18 mouse cellular contexts compared by ENCODE assay signal in genomic region chr19:4255583-4256162, GRCm38 (mm10). TPM values are rescaled to one million over a fixed set of nuclear protein-coding genes. Genes with fewer than 3 reads are reported as not detected.
A peak's percentile ranks its signal among the peaks of the same experiment; 100 is the strongest.
DNase-seq lines count a peak whose midpoint lies in the region; ATAC-seq and TF ChIP-seq lines count a peak whose summit lies in the region.
"Had no signal": no experiment of that assay in that cellular context is flagged by ENCODE, and none has a peak within 500 bp of the region (broad histone marks: within the 10 kb centered on the region; RNA-seq: fewer than 3 reads in every experiment).

No protein-coding gene starts in this region.

- H3K9me3 ChIP-seq in kidney, postnatal 0 days (replicated peaks; ENCODE audit: low read length): no peaks in the 10 kb centered on the region
- H3K9me3 ChIP-seq: embryonic facial prominence, embryonic 13.5 days; forebrain, embryonic 13.5 days; neural tube, embryonic 13.5 days had no signal

- POLR2A ChIA-PET in Patski (lab: Charles Lee): no interaction called here

- H3K9ac ChIP-seq in kidney, postnatal 0 days (ENCODE audit: low read depth, low read length): no peak overlapping the region
- H3K9ac ChIP-seq: embryonic facial prominence, embryonic 13.5 days; forebrain, embryonic 13.5 days; neural tube, embryonic 13.5 days had no signal

- 80% methylated on average over 11 of the region's 11 CpGs for WGBS in kidney, postnatal 0 days

- H3K4me1 ChIP-seq in kidney, postnatal 0 days (replicated peaks; ENCODE audit: insufficient read depth, low read length): no peaks in the 10 kb centered on the region

- no peaks in the 10 kb centered on the region for H3K36me3 ChIP-seq in kidney, postnatal 0 days (ENCODE audit: insufficient read depth, low read length)
- H3K36me3 ChIP-seq: embryonic facial prominence, embryonic 13.5 days; neural tube, embryonic 13.5 days had no signal

- ATAC-seq in kidney, postnatal 0 days (replicated peaks; ENCODE audit: low FRiP score, low read depth): no peak
- no peak for ATAC-seq in Patski
- no peak for ATAC-seq in megakaryocyte progenitor cell, adult 5-6 weeks (replicated peaks; ENCODE audit: poor library complexity)
- ATAC-seq: forebrain, embryonic 13.5 days had no signal

- in situ Hi-C loops in Patski (cut with MboI; ENCODE audit: low pct_unique_long_range_greater_than_20kb): loop anchor here (5.0 to 10.0 kb wide), 2 partner anchors 57 to 159 kb away; no protein-coding TSS in a partner anchor

- CTCF ChIA-PET in Patski (lab: Charles Lee): interaction anchor here (0.9 to 3.0 kb wide), 8 partner anchors 11 to 68 kb away, joined by 3 to 16 read pairs (median 6); no protein-coding TSS in a partner anchor

- no peak overlapping the region for H3K27ac ChIP-seq in kidney, postnatal 0 days
- H3K27ac ChIP-seq: embryonic facial prominence, embryonic 13.5 days; forebrain, embryonic 13.5 days; neural tube, embryonic 13.5 days had no signal

- H3K4me2 ChIP-seq in kidney, postnatal 0 days (ENCODE audit: low read length): no peak overlapping the region
- H3K4me2 ChIP-seq: forebrain, embryonic 13.5 days; midbrain, embryonic 11.5 days; neural tube, embryonic 13.5 days had no signal

- H3K27me3 ChIP-seq in kidney, postnatal 0 days (ENCODE audit: insufficient read depth, low read length): no peaks in the 10 kb centered on the region
- H3K27me3 ChIP-seq in Patski: no peaks in the 10 kb centered on the region
- H3K27me3 ChIP-seq: embryonic facial prominence, embryonic 13.5 days; neural tube, embryonic 13.5 days had no signal

- no peak overlapping the region for H3K4me3 ChIP-seq in kidney, postnatal 0 days (replicated peaks; ENCODE audit: low read depth, low read length)
- H3K4me3 ChIP-seq: forebrain, embryonic 13.5 days; neural tube, embryonic 13.5 days had no signal

- no peak for DNase-seq in kidney, postnatal 0 days (ENCODE audit: low spot score)
- DNase-seq in kidney, adult 11 months: no peak
- DNase-seq in thymus, postnatal 4 days: peak; percentile 45
- DNase-seq in thymus, postnatal 25 days: no peak
- no peak for DNase-seq in Patski (ENCODE audit: low read depth, low spot score)
- no peak for DNase-seq in frontal cortex, adult 2 months (ENCODE audit: extremely low spot score in 1 of 2, low spot score in 1 of 2)
- DNase-seq: gastrocnemius, postnatal 14 days; heart, postnatal 14 days; kidney, adult 18-20 months had no signal

- TF ChIP-seq CTCF in kidney, postnatal 0 days (IDR thresholded peaks at IDR 0.05; ENCODE audit: low read depth): peak; percentile 55; the same call in 1 of the 2 replicates
- peak; percentile 71 for TF ChIP-seq CTCF in Patski (IDR thresholded peaks at IDR 0.05)

RNA-seq across cellular contexts. Expression of gene Ssh3, which starts 13.3 kb away (rescaled TPM):
- 15.6 and 18.8 TPM in 2 replicates for polyA plus RNA-seq in kidney, postnatal 0 days (2015; fragmentation: Nextera tagmentation; extraction: Ambion mirVana)
- polyA plus RNA-seq in Patski (2021): 71.3 TPM
- 98.6 and 106 TPM in 2 replicates for polyA plus RNA-seq in frontal cortex, adult 2 months (2012; rRNA removed)
- total RNA-seq in megakaryocyte progenitor cell, adult 5-6 weeks (2015): 6.2 and 7.5 TPM in 2 replicates
- 8.1 and 9.7 TPM in 2 replicates for total RNA-seq in megakaryocyte progenitor cell, adult 5-6 weeks (2017)

RNA-seq across cellular contexts. Expression of gene Pold4, which starts 24.0 kb away (rescaled TPM):
- 40.9 and 43.6 TPM in 2 replicates for polyA plus RNA-seq in kidney, postnatal 0 days (2015; fragmentation: Nextera tagmentation; extraction: Ambion mirVana)
- 49.5 TPM for polyA plus RNA-seq in Patski (2021)
- polyA plus RNA-seq in frontal cortex, adult 2 months (2012; rRNA removed): 35.0 and 39.4 TPM in 2 replicates
- 53.6 and 55.0 TPM in 2 replicates for total RNA-seq in megakaryocyte progenitor cell, adult 5-6 weeks (2015)
- total RNA-seq in megakaryocyte progenitor cell, adult 5-6 weeks (2017): 60.4 and 67.8 TPM in 2 replicates

RNA-seq across cellular contexts. Expression of gene Ankrd13d, which starts 27.3 kb away (rescaled TPM):
- polyA plus RNA-seq in kidney, postnatal 0 days (2015; fragmentation: Nextera tagmentation; extraction: Ambion mirVana): 3.9 and 5.4 TPM in 2 replicates
- polyA plus RNA-seq in Patski (2021): 25.8 TPM
- polyA plus RNA-seq in frontal cortex, adult 2 months (2012; rRNA removed): 73.1 and 77.0 TPM in 2 replicates
- 1.7 and 3.8 TPM in 2 replicates for total RNA-seq in megakaryocyte progenitor cell, adult 5-6 weeks (2015)
- 1.9 and 5.7 TPM in 2 replicates for total RNA-seq in megakaryocyte progenitor cell, adult 5-6 weeks (2017)

RNA-seq across cellular contexts. Expression of gene AC109138.7, which starts 41.5 kb away (rescaled TPM):
- not detected in 2 replicates for polyA plus RNA-seq in kidney, postnatal 0 days (2015; fragmentation: Nextera tagmentation; extraction: Ambion mirVana)
- polyA plus RNA-seq in Patski (2021): 0.62 TPM
- not detected in 2 replicates for polyA plus RNA-seq in frontal cortex, adult 2 months (2012; rRNA removed)
- not detected in 2 replicates for total RNA-seq in megakaryocyte progenitor cell, adult 5-6 weeks (2015)
- not detected in 2 replicates for total RNA-seq in megakaryocyte progenitor cell, adult 5-6 weeks (2017)
- total RNA-seq: gastrocnemius, postnatal 14 days; heart, postnatal 14 days; layer of hippocampus, adult 18-20 months; left cerebral cortex, postnatal 25 days had no signal
- polyA plus RNA-seq: embryonic facial prominence, embryonic 13.5 days; forebrain, embryonic 13.5 days; liver, embryonic 16.5 days; midbrain, embryonic 11.5 days; neural tube, embryonic 13.5 days; stomach, embryonic 14.5 days had no signal

RNA-seq across cellular contexts. Expression of gene Clcf1, which starts 41.6 kb away (rescaled TPM):
- polyA plus RNA-seq in kidney, postnatal 0 days (2015; fragmentation: Nextera tagmentation; extraction: Ambion mirVana): 6.5 and 6.7 TPM in 2 replicates
- polyA plus RNA-seq in Patski (2021): 122 TPM
- polyA plus RNA-seq in frontal cortex, adult 2 months (2012; rRNA removed): 3.9 and 4.5 TPM in 2 replicates
- 2.8 and 5.0 TPM in 2 replicates for total RNA-seq in megakaryocyte progenitor cell, adult 5-6 weeks (2015)
- 1.3 and 3.0 TPM in 2 replicates for total RNA-seq in megakaryocyte progenitor cell, adult 5-6 weeks (2017)
